Comparison of ENCODE assay signal across 8 mouse cellular contexts in the genomic region with DNA sequence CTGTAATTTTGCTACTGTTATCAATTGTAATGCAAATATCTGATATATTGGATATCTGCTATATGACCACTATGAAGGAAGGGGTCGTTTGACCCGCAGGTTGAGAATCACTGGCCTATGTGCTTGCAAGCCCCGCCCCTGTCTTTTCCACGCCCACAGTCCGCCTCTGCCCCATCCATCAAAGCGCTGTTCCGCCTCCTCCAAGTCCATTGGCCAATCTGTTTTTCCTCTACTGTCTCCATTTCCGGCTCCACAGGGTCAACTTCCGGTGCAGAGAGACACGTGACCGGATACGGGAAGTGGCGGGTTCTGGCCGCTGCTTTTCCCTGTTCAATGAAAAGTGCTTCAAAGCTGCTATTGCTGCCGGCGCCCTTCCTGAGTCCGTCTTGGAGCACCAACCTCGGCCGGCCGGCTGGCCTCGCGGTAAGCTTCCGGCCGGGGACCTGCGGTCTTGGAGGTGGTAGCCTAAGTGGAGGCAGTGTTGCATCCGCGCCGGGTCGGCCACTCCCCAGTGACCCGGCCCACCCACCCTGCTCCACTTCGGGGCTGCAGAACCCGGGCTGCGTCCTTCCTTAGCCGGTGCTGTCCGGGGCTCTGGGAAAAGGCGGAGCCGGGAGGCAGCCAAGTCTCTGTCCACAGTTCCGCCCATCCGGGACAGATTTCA. TPM values are rescaled to one million over a fixed set of nuclear protein-coding genes. Genes with fewer than 3 reads are reported as not detected.
DNase-seq lines count a peak whose midpoint lies in the region; ATAC-seq lines count a peak whose summit lies in the region.

A gene (plus strand): TSS at position 272 of the 664 bp plus-strand sequence.

- peak within 1 kb of the TSS; percentile 81 for H3K4me3 ChIP-seq in brown adipose tissue, adult 24 weeks (ENCODE audit: insufficient read depth, low read depth, low read length)
- peak within 1 kb of the TSS; percentile 91 for H3K4me3 ChIP-seq in heart, embryonic 13.5 days
- peak within 1 kb of the TSS; percentile 93 for H3K4me3 ChIP-seq in liver, embryonic 12.5 days
- peak within 1 kb of the TSS; percentile 70 for H3K4me3 ChIP-seq in stomach, embryonic 15.5 days (replicated peaks)

- H3K27ac ChIP-seq in brown adipose tissue, adult 24 weeks (replicated peaks; ENCODE audit: low read depth, low read length): peak within 1 kb of the TSS; percentile 46; the same call in 1 of the 2 replicates
- H3K27ac ChIP-seq in heart, embryonic 13.5 days (replicated peaks): peak within 1 kb of the TSS; percentile 81
- H3K27ac ChIP-seq in liver, embryonic 12.5 days: peak within 1 kb of the TSS; percentile 86
- peak within 1 kb of the TSS; percentile 92 for H3K27ac ChIP-seq in stomach, embryonic 15.5 days

- H3K4me2 ChIP-seq in heart, embryonic 13.5 days: peak within 1 kb of the TSS; percentile 86
- H3K4me2 ChIP-seq in liver, embryonic 12.5 days: peak within 1 kb of the TSS; percentile 81
- H3K4me2 ChIP-seq in stomach, embryonic 15.5 days: peak within 1 kb of the TSS; percentile 74

- H3K4me1 ChIP-seq in brown adipose tissue, adult 24 weeks (ENCODE audit: control insufficient read depth, insufficient read depth, insufficient read length, low read length): no peaks in the 10 kb centered on the region
- H3K4me1 ChIP-seq in heart, embryonic 13.5 days: peaks cover 15% of the 10 kb centered on the region
- H3K4me1 ChIP-seq in liver, embryonic 12.5 days: peaks cover 14% of the 10 kb centered on the region
- 0 out of 2 replicates have a peak, but pooled peaks cover 4% of the 10 kb centered on the region for H3K4me1 ChIP-seq in stomach, embryonic 15.5 days

- no peaks in the 10 kb centered on the region for H3K9me3 ChIP-seq in heart, embryonic 13.5 days
- no peaks in the 10 kb centered on the region for H3K9me3 ChIP-seq in liver, embryonic 12.5 days (replicated peaks)
- no peaks in the 10 kb centered on the region for H3K9me3 ChIP-seq in stomach, embryonic 15.5 days

- peak; percentile 95 for DNase-seq in CD4-positive, CD25-positive, alpha-beta regulatory T cell, adult 2 months (ENCODE audit: low read depth, low spot score)
- DNase-seq in fat pad, adult 2 months (ENCODE audit: extremely low read depth, low read depth, low spot score): peak; percentile 58
- peak; percentile 96 for DNase-seq in kidney, postnatal 10 days
- DNase-seq in natural killer cell, adult 2 months (ENCODE audit: low spot score in 2 of 2): peak; percentile 93 to 94

- H3K36me3 ChIP-seq in heart, embryonic 13.5 days: peaks cover 11% of the 10 kb centered on the region
- H3K36me3 ChIP-seq in liver, embryonic 12.5 days: peaks cover 10% of the 10 kb centered on the region
- no peaks in the 10 kb centered on the region for H3K36me3 ChIP-seq in stomach, embryonic 15.5 days

- peak within 1 kb of the TSS; percentile 88 for H3K9ac ChIP-seq in heart, embryonic 13.5 days
- peak within 1 kb of the TSS; percentile 80 for H3K9ac ChIP-seq in liver, embryonic 12.5 days
- H3K9ac ChIP-seq in stomach, embryonic 15.5 days: peak within 1 kb of the TSS; percentile 67

- peak; percentile 93 for ATAC-seq in heart, embryonic 13.5 days (ENCODE audit: extremely low read depth, insufficient number of reproducible peaks, low FRiP score, low TSS enrichment)
- peak; percentile 99 for ATAC-seq in liver, embryonic 12.5 days
- peak; percentile 99 for ATAC-seq in stomach, embryonic 15.5 days (ENCODE audit: insufficient read depth, low FRiP score, low read depth)

- under 1% methylated on average over 38 of the region's 39 CpGs for WGBS in heart, embryonic 13.5 days
- under 1% methylated on average over 39 of the region's 39 CpGs for WGBS in liver, embryonic 12.5 days (ENCODE audit: insufficient replicate concordance)
- under 1% methylated on average over 38 of the region's 39 CpGs for WGBS in stomach, embryonic 15.5 days

- no peaks in the 10 kb centered on the region for H3K27me3 ChIP-seq in heart, embryonic 13.5 days (replicated peaks)
- no peaks in the 10 kb centered on the region for H3K27me3 ChIP-seq in liver, embryonic 12.5 days (replicated peaks)
- H3K27me3 ChIP-seq in stomach, embryonic 15.5 days (replicated peaks): no peaks in the 10 kb centered on the region

RNA-seq across cellular contexts. Expression of the gene that starts here (rescaled TPM):
- 9.6 and 12.7 TPM in 2 replicates for polyA plus RNA-seq in brown adipose tissue, adult 24 weeks (2012; ENCODE audit: insufficient read depth, insufficient read length, missing spikeins)
- 21.3 and 22.7 TPM in 2 replicates for polyA plus RNA-seq in heart, embryonic 13.5 days (2015; fragmentation: Nextera tagmentation; extraction: Ambion mirVana)
- 16.3 and 19.0 TPM in 2 replicates for polyA plus RNA-seq in liver, embryonic 12.5 days (2016; fragmentation: Nextera tagmentation; extraction: Ambion mirVana)
- polyA plus RNA-seq in stomach, embryonic 15.5 days (2015; fragmentation: Nextera tagmentation; extraction: Ambion mirVana): 26.5 and 31.8 TPM in 2 replicates

Comparison
In these comparisons a context has a peak if more than half of its experiments do, and no peak if none do; other contexts are left out.
1. Peak in every context shown above with its lines: DNase-seq, ATAC-seq, H3K4me3 ChIP-seq and H3K27ac ChIP-seq.